Mouse (Mus musculus) ES-E14 (cell line): ENCODE results near the gene Ociad2. TPM values are rescaled to one million over a fixed set of nuclear protein-coding genes. Genes with fewer than 3 reads are reported as not detected.
A peak's percentile ranks its signal among the peaks of the same experiment; 100 is the strongest.

ENCODE experiments used
- DNase-seq: peaks from one replicate; pipeline ENCODE4 v3.0.0-alpha.2; 2013; ENCODE audit warnings: low read depth, low spot score
- H3K27ac ChIP-seq: 2 replicates; pipeline ENCODE4 v1.5.1; 2012; ENCODE audit warnings: low read depth, mild to moderate bottlenecking, low read length, moderate library complexity, mixed read lengths; ENCODE audit not compliant: poor library complexity, insufficient read depth, severe bottlenecking
- H3K36me3 ChIP-seq: 2 replicates; pipeline ENCODE4 v1.6.1; 2012; ENCODE audit warnings: mild to moderate bottlenecking, low read length, moderate library complexity, mixed read lengths; ENCODE audit not compliant: control insufficient read depth, poor library complexity, insufficient read depth, severe bottlenecking
- H3K4me1 ChIP-seq, 2 experiments: fragments of 150-350 bp in 1 of 2; sonication (generic) in 1 of 2; 2 replicates each; pipeline ENCODE4 v1.6.1; 2012; ENCODE audit warnings: low read length in 2 of 2, mild to moderate bottlenecking in 1 of 2, mixed read lengths in 1 of 2; ENCODE audit not compliant: control insufficient read depth in 2 of 2, insufficient read depth in 2 of 2, poor library complexity in 1 of 2
- H3K4me3 ChIP-seq, 2 experiments: fragments of 150-350 bp in 1 of 2; sonication (generic) in 1 of 2; 2 replicates each; pipeline ENCODE4 v1.5.1; 2012; ENCODE audit warnings: low read length in 2 of 2, low read depth in 1 of 2, mild to moderate bottlenecking in 1 of 2, mixed read lengths in 1 of 2; ENCODE audit not compliant: insufficient read depth in 1 of 2, poor library complexity in 1 of 2, severe bottlenecking in 1 of 2
- H3K9ac ChIP-seq: 2 replicates; pipeline ENCODE4 v1.6.1; 2012; ENCODE audit warnings: low read depth, mild to moderate bottlenecking, low read length, mixed read lengths; ENCODE audit not compliant: poor library complexity, insufficient read depth, severe bottlenecking
- H3K9me3 ChIP-seq: fragments of 150-350 bp; sonication (generic); 2 replicates; pipeline ENCODE4 v1.6.1; 2012; ENCODE audit warnings: low read depth, mild to moderate bottlenecking, low read length; ENCODE audit not compliant: control insufficient read depth, insufficient read depth
- CHD2 ChIP-seq: IDR thresholded peaks from 2 replicates; pipeline ENCODE4 v1.6.1; 2014; ENCODE audit warnings: mild to moderate bottlenecking, low read depth, low read length, inconsistent platforms
- HCFC1 ChIP-seq: IDR thresholded peaks from 2 replicates; pipeline ENCODE4 v1.6.1; 2012; ENCODE audit warnings: low read length, inconsistent platforms, borderline replicate concordance; ENCODE audit not compliant: insufficient read depth
- MAFK ChIP-seq: IDR thresholded peaks from 2 replicates; pipeline ENCODE4 v1.6.1; 2014; ENCODE audit warnings: mild to moderate bottlenecking, low read depth, low read length, inconsistent platforms; ENCODE audit not compliant: insufficient read depth
- ZC3H11A ChIP-seq: IDR thresholded peaks from 2 replicates; pipeline ENCODE4 v1.6.1; 2012; ENCODE audit warnings: low read depth, mild to moderate bottlenecking, inconsistent platforms, low read length, borderline replicate concordance
- ZNF384 ChIP-seq: IDR thresholded peaks from 2 replicates; pipeline ENCODE4 v1.6.1; 2012; ENCODE audit warnings: low read depth, low read length, inconsistent platforms
- in situ Hi-C, 2 experiments: fragments of 600-800 bp; cut with MboI; formaldehyde crosslinking; loops; one replicate each; pipeline ENCODE4 v1.15.1; 2025; ENCODE audit warnings: low sequenced_read_pairs in 2 of 2, inconsistent platforms in 1 of 2; ENCODE audit not compliant: unreplicated experiment in 2 of 2
- total RNA-seq: library from RNA; depleted of rRNA; stranded (reverse); fragments of 300-350 nt; gene quantifications from 2 replicates; pipeline ENCODE4 v1.2.3, GENCODE M21; 2012

Ociad2 gene
- total RNA-seq, 1 experiment, result 5.2 TPM

DNA sequence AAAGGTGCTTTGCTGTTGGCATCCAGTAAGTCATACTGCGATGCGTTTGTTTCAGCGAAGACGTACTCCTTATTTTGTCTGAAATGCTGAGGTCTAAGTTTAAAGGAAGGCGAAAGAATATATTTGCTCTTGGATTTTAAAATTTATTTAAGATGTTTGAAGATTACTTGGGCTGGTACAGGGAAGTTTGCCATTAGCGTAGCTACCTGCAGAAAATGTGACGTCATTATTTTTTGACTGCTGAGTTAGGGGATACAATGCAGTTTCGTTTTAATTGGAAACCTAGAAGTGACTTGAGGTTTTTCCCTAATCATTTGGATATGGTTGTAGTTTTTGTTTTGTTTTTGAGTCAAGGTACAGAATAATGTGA is 47.4 kb downstream of the Ociad2 start:
- H3K4me1 ChIP-seq, result peaks cover 4 to 5% of the 10 kb centered on the region in 2 experiments; a peak in 1 of 4 replicates
- no peak for DNase-seq
- in situ Hi-C loops, result no loop called here
- H3K9me3 ChIP-seq, result no peaks in the 10 kb centered on the region
- peak overlapping the region; percentile 100; the same call in 1 of the 2 replicates for H3K9ac ChIP-seq
- H3K4me3 ChIP-seq, result peak overlapping the region; percentile 94 to 99
- no peak overlapping the region; the same call in 1 of the 2 replicates for H3K27ac ChIP-seq
- H3K36me3 ChIP-seq, result peaks cover 12% of the 10 kb centered on the region
- TF ChIP-seq CHD2, result no peak
- no peak for TF ChIP-seq ZNF384
- no peak for TF ChIP-seq MAFK
- no peak for TF ChIP-seq HCFC1
- TF ChIP-seq ZC3H11A, result no peak

DNA sequence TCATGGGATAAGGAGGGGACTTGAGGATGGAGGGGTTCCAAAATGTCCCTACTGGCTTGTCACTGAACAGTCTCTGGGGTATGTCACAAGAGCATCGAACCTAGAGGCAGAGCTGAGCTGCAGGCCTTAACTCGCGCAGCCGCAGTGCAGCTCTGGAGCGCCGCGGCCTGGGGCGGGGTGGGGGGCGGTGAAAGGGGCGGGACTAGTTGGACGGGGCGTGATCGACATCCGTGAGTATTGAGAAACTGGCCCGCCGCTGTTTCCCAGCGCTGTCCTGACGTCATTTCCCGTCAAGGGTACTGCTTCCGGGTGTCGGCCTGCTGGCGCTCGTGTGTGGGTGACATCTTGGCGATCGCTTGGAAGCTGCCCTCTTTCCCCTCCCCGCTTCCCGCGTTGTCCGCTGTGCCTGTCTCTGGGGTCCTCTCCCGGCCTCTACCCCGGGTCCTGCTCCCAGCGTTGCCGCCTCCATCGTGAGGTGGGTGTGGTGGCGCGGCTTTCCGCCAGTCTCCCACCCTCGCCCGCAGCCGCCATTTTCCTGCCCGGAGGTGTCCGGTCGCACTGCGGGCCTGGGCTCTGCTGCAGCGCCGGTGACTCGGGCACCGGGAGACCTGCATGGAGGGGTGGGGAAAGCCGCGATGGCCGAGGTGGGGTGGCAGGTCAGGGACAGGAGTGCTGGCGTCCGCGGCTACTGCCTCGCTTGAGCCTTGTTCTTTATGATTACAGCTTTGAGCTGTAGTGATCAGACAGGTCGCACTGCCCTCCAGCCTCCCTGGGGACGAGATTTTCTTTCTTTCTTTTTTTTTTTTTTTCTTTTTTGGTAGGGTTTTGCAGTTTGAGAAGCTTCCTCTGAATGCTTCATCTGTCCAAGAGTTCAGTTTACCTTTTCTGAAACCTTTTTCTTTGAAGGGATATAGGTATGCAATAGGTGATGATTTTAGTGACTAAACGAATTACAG is 48.0 kb downstream of the Ociad2 start, which contains the start of gene Ociad1:
Gene Ociad1 (plus strand): TSS at position 283 of the 956 bp plus-strand sequence.
- TF ChIP-seq ZNF384 (peak; percentile 70), ZC3H11A (no peak), HCFC1 (peak; percentile 74; the same call in 1 of the 2 replicates)
- Histone ChIP-seq H3K9me3 (no peaks in the 10 kb centered on the region), H3K9ac (peak within 1 kb of the TSS; percentile 100), H3K4me1 (peaks cover 4 to 5% of the 10 kb centered on the region in 2 experiments; a peak in 1 of 4 replicates), H3K4me3 (peak within 1 kb of the TSS; percentile 94 to 99), H3K36me3 (peaks cover 12% of the 10 kb centered on the region), H3K27ac (peak within 1 kb of the TSS; percentile 95)
- DNase-seq, result peak; percentile 96
- in situ Hi-C loops, result no loop called here

DNA sequence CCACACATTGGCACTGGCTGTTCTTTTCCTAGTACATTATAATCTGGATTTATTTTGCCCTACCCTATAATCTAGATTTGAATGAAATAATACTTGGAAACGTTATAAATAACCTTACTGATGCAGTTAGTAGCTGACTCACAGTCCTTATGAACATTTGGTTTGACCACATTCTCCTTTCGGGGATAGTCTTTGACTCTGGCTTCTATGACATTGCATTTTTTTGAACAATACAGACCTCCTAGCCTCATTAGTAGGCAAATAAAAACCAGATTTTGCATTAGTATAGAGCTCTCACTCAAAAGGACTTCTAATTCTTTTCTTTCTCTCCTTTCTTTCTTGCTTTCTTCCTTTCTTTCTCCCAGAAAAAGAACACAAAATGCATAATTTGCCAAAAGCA is 50.9 kb downstream of the Ociad2 start:
- H3K4me3 ChIP-seq, result no peak overlapping the region
- H3K9ac ChIP-seq, result no peak overlapping the region
- in situ Hi-C loops, result no loop called here
- no peak for DNase-seq
- peaks cover 3 to 4% of the 10 kb centered on the region in 2 experiments; a peak in 1 of 4 replicates for H3K4me1 ChIP-seq
- no peak overlapping the region for H3K27ac ChIP-seq
- H3K36me3 ChIP-seq, result peaks cover 2% of the 10 kb centered on the region
- no peaks in the 10 kb centered on the region for H3K9me3 ChIP-seq
- TF ChIP-seq HCFC1 (no peak), ZNF384 (no peak), ZC3H11A (no peak), CHD2 (no peak), MAFK (no peak)

DNA sequence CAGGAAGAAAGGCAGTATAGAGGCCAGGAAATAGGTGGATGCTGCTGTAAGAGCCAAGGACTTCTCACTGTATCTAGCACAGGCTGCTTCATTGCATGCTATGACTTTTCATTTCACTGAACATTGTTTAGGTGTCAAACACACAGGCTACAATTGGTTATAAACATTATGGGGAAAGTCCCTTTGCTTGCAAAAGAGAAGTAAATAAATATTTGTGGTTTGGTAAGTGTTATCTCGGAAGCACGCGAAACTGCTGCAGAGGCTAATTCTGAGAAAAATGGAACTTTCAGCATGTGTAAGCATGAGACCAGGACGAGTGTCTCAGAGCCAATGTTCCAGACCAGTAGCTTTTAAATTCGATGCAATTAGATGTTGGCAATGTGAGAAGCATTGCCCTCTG is 54.2 kb downstream of the Ociad2 start:
- no peak overlapping the region for H3K9ac ChIP-seq
- in situ Hi-C loops, result no loop called here
- H3K9me3 ChIP-seq, result no peaks in the 10 kb centered on the region
- H3K36me3 ChIP-seq, result no peaks in the 10 kb centered on the region
- no peak overlapping the region for H3K4me3 ChIP-seq
- TF ChIP-seq ZC3H11A, result no peak
- TF ChIP-seq MAFK, result no peak
- TF ChIP-seq HCFC1, result no peak
- TF ChIP-seq ZNF384, result no peak
- TF ChIP-seq CHD2, result no peak
- no peak overlapping the region for H3K27ac ChIP-seq
- no peaks in the 10 kb centered on the region for H3K4me1 ChIP-seq
- DNase-seq, result no peak
